Mouse (Mus musculus) G1E-ER4 (cell line): ENCODE results near the gene Scube1. TPM values are rescaled to one million over a fixed set of nuclear protein-coding genes. Genes with fewer than 3 reads are reported as not detected.

Experiments
- GATA1 ChIP-seq: IDR thresholded peaks from one replicate; pipeline ENCODE4 v1.8.0; 2012; ENCODE audit warnings: low read length, inconsistent platforms
- polyA plus RNA-seq: library from polyadenylated mRNA; stranded (reverse); fragments of >175 nt; gene quantifications from 2 replicates; pipeline ENCODE4 v1.2.3, GENCODE M21; 2012

Scube1 gene
- polyA plus RNA-seq, 1 experiment, result not detected

- no peak for TF ChIP-seq GATA1
Measured at GRCm38 (mm10) chr15:83725556-83726200, 857 bp upstream of the Scube1 start.

GRCm38 (mm10) chr15:83724160-83724885 lies 498 bp downstream of the Scube1 start:
- no peak for TF ChIP-seq GATA1

DNA sequence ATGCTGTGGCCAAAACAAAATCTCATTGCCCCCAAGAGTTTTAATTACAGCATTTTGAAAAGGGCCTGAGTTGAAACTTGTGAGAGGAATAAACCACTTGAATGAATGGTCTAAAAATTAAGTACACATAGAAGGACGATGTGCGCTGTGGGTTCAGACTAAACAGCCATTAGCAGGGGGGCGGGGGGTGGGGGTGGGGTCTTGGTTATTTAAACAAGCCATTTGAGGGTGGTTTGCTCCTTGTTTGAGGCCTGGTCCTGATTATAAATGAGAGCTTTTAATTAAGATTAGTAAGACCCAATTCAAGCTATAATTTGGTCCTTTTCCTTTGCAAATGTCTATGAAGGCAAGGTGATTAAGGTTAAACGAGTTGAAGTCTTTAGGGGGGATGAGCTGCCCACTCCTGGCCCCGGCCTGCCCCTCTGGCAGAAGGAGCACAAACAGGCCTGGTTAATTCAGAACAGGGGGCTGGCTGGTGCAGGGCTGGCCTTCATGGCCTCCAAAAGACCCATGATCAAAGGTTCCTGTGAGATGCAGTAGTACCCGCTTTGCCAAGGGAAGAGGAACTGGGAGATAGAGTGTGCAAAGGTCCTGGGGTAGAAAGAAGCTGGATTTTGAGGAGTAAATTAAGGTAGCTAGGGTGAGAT lies 9.1 kb downstream of the Scube1 start:
- TF ChIP-seq GATA1, result no peak

GRCm38 (mm10) chr15:83712798-83713197 lies 12.0 kb downstream of the Scube1 start:
- no peak for TF ChIP-seq GATA1

DNA sequence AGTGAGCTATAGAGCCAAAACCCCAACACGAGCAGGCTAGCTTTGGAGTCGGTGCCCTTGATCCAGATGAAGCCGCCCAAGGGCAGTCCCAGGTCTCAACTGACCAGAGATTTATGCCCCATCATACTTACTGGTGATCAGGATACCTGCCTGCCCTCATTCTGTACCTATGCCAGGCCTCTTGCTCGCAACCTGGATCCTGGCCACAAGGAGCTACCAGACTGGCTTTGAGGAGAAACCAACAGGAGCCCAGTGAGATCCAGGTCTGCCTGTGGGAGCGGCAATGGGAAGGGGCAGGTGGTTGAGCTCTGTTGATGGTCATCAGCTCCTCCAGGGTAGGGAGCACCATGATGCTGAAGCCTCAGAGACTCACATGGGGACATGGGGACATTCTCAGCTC lies 12.5 kb downstream of the Scube1 start:
- no peak for TF ChIP-seq GATA1

GRCm38 (mm10) chr15:83709889-83710774 lies 14.7 kb downstream of the Scube1 start:
- TF ChIP-seq GATA1, result no peak

GRCm38 (mm10) chr15:83706528-83707199 lies 18.2 kb downstream of the Scube1 start:
- TF ChIP-seq GATA1, result no peak

DNA sequence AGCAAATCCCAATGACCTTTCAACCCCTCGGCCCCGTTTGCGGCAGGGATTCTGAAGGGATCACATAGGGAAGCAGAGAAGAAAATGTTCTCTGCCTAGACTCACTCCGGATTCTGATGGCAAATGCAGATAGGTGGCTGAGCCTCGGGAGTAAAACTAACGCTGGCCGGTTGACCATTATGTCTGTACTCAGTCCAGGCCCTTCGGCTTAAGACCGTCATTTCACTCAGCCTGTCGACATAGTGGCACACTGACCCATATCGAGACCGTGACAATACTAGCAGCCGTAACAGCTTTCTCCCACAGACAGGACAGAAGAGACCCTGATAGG lies 24.3 kb downstream of the Scube1 start:
- no peak for TF ChIP-seq GATA1

DNA sequence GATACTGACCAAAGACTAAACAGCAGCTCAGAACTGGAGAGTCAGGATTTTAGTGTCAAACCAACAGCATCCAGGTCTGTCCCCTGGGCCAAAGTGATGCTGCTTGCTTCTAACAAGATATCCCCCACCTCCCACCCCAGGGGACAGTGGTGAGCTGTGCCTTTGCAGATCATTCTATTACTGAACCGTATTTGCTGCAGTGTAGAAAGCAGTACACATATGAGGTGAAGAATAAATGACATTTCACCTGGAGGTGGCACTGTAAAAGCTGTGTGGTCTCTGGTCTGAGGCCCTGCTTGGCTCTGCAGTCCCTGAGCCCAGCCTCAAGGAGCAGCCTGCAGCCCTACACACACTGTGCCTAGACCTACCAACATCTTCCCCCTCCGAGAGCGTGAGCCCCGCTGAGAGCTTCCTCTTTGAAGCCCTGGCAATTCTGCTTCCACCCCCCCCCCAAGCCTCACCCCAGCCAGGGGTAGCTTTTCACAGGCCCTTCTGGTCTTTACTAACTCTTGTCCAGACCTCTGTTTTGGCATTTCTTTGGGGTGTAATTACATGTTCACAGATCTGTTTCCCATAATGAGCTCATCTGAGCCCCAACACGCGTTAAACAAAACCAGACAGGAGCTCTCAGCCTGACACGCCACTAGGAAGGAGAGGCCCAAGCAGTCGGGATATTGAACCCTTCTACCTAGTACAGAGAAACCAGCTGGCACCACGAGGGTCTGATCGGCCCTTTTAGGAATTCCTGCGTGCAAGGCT lies 24.8 kb downstream of the Scube1 start:
- no peak for TF ChIP-seq GATA1

DNA sequence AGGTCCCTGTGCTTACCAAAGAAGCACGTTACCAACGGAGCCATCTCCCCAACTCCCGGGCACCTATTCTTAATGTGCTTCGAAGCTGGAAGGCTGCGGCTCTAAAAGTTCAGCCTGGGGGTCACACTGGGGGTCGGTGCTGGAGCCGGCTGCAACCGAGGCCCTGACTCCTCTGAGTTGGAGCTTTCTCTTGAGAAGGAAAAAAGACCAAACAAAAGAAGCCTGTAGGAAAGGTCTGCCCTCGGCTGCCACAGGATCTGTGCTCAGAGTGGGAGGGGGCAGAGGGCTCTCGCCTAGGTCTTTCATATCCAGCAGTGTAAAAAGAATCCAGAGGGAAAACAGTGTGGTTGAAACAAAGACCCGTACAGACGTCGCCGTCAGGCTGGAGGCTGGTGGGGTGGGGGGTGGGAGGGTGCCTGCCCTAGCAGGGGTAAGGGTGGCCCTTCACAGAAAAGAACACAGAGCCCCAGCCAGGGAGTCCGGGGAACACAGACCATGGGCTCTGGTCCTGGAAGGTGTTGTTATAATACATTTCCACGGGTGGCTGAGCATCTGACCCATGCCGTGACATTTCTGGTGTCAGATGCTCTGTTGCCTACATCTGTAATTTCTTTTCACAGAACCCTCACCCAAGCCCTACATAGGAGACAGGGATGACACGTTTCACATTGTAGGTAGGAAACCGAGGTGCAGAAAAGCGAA lies 25.5 kb downstream of the Scube1 start:
- no peak for TF ChIP-seq GATA1

DNA sequence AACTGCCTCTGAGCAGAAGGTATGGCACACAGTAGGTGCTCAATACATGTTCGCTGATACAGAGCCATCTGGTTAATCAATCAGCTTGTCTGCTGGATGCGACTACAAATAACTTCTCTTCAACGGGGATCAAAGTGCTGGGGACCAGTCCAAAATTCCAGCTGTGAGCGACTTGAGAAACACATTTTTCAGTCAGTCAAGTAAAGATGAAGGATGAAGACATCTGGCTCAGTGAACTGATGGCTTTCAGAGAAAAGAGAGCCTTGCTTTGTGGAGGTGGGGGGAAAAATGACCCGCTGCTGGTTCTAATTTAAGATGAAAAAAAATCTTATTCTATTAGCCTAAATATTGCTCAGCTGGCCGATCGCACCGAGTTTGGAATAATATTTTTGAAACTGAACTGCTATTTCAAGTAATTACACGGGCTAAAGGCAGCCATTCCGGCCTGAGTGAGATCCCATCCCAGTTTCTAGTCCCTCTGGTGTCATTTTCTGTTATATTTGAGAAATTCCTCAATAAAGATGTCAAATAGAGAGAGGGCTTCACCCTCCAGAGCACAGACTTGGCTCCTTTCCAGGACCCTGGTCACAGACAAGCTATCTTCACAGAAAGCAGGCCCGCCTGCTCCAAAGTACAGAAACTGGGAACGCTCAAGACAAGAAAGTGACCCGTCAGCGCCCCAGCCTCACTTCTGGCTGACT lies 28.0 kb downstream of the Scube1 start:
- no peak for TF ChIP-seq GATA1

- TF ChIP-seq GATA1, result no peak
Measured at GRCm38 (mm10) chr15:83695159-83695558, 29.7 kb downstream of the Scube1 start.

DNA sequence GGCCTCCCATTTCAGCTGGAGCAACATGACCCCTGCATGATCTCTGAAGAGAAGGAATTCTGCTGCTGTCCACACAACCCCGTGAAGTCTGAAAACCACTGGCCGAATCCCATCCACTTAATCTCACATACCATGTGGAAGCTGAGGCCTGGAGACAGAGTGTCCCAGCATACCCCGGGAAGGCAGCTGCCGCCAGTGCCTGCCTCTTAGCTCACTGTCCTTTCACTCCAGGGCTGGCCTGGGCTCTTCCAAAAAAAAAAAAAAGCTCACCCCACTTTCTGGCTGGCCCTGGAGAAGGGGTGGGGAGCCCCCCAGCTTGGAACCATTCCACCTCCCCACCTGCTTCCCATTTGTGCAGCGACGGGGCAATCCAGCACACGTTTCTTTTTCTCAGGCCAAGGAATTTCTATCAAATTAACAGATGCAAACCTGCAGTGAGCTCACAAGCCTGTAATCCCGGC lies 32.9 kb downstream of the Scube1 start:
- no peak for TF ChIP-seq GATA1
